Mouse (Mus musculus): Measurements from ENCODE around the gene Car5b.

- no peak for TF ChIP-seq CTCF (conservative IDR thresholded peaks at IDR 0.05; ENCODE audit: low read length)
- TF ChIP-seq NANOG (IDR thresholded peaks at IDR 0.05; ENCODE audit: borderline replicate concordance, low read length) = no peak
- no peak for TF ChIP-seq POU5F1 (IDR thresholded peaks at IDR 0.05; ENCODE audit: borderline replicate concordance, low read length)
Measured at GRCm38 (mm10) chrX:164059070-164059469, 31.3 kb upstream of the Car5b start.
